Comparison of ENCODE assay signal across 18 mouse cellular contexts in genomic region chr17:5936276-5936675, GRCm38 (mm10). TPM values are rescaled to one million over a fixed set of nuclear protein-coding genes. Genes with fewer than 3 reads are reported as not detected.
DNase-seq lines count a peak whose midpoint lies in the region; ATAC-seq and TF ChIP-seq lines count a peak whose summit lies in the region.
"Had no signal": no experiment of that assay in that cellular context is flagged by ENCODE, and none has a peak within 500 bp of the region (broad histone marks: within the 10 kb centered on the region; RNA-seq: fewer than 3 reads in every experiment).

No protein-coding gene starts in this region.

- no peak for TF ChIP-seq POLR2A in liver, adult 2 months (IDR thresholded peaks at IDR 0.05; ENCODE audit: extremely low read depth, insufficient read depth, low read length)
- no peak for TF ChIP-seq POLR2A in bone marrow, adult 2 months (IDR thresholded peaks at IDR 0.05; ENCODE audit: borderline replicate concordance, control insufficient read depth, low read depth, low read length)

- no peak overlapping the region for H3K27ac ChIP-seq in liver, adult 2 months (replicated peaks; ENCODE audit: insufficient read depth, low read depth, low read length)
- H3K27ac ChIP-seq in liver, embryonic 11.5 days (ENCODE audit: low read depth, low read length) = no peak overlapping the region
- H3K27ac ChIP-seq in bone marrow, adult 2 months (ENCODE audit: control insufficient read depth, insufficient read depth, low read depth, low read length, poor library complexity) = peak overlapping the region; percentile 51
- H3K27ac ChIP-seq in lung, postnatal 0 days (ENCODE audit: low read length) = no peak overlapping the region
- no peak overlapping the region for H3K27ac ChIP-seq in hindbrain, embryonic 13.5 days
- H3K27ac ChIP-seq: embryonic facial prominence, embryonic 10.5 days; limb, embryonic 15.5 days; macrophage; neural tube, embryonic 12.5 days had no signal

- no peaks in the 10 kb centered on the region for H3K36me3 ChIP-seq in liver, adult 2 months (ENCODE audit: control insufficient read depth, insufficient read depth, low read length)
- no peaks in the 10 kb centered on the region for H3K36me3 ChIP-seq in liver, embryonic 11.5 days (ENCODE audit: control insufficient read depth, insufficient read depth, low read length)
- no peaks in the 10 kb centered on the region for H3K36me3 ChIP-seq in lung, postnatal 0 days (ENCODE audit: insufficient read depth, low read length)
- H3K36me3 ChIP-seq in hindbrain, embryonic 13.5 days = no peaks in the 10 kb centered on the region
- H3K36me3 ChIP-seq: neural tube, embryonic 12.5 days had no signal

- no peak overlapping the region for H3K4me3 ChIP-seq in liver, adult 2 months (ENCODE audit: insufficient read depth, low read depth, low read length)
- no peak overlapping the region for H3K4me3 ChIP-seq in liver, embryonic 11.5 days (ENCODE audit: low read depth, low read length)
- H3K4me3 ChIP-seq in bone marrow, adult 2 months (replicated peaks; ENCODE audit: control insufficient read depth, low read depth, low read length) = no peak overlapping the region
- no peak overlapping the region for H3K4me3 ChIP-seq in lung, postnatal 0 days (ENCODE audit: low read depth, low read length)
- H3K4me3 ChIP-seq in hindbrain, embryonic 13.5 days = no peak overlapping the region
- H3K4me3 ChIP-seq: embryonic facial prominence, embryonic 10.5 days; erythroblast, embryonic 14.5 days; limb, embryonic 15.5 days; neural tube, embryonic 12.5 days had no signal

- TF ChIP-seq EP300 in lung, postnatal 0 days (IDR thresholded peaks at IDR 0.05) = no peak

- peaks cover 3% of the 10 kb centered on the region for H3K4me1 ChIP-seq in liver, adult 2 months (ENCODE audit: control insufficient read depth, insufficient read depth, low read length)
- peaks cover 11% of the 10 kb centered on the region for H3K4me1 ChIP-seq in liver, embryonic 11.5 days (replicated peaks; ENCODE audit: control insufficient read depth, insufficient read depth, low read length)
- peaks cover 3% of the 10 kb centered on the region for H3K4me1 ChIP-seq in bone marrow, adult 2 months (ENCODE audit: control insufficient read depth, insufficient read depth, low read length)
- H3K4me1 ChIP-seq in lung, postnatal 0 days (ENCODE audit: insufficient read depth, low read depth, low read length) = no peaks in the 10 kb centered on the region
- peaks cover 22% of the 10 kb centered on the region for H3K4me1 ChIP-seq in hindbrain, embryonic 13.5 days (replicated peaks)

- H3K27me3 ChIP-seq in liver, adult 2 months (ENCODE audit: control insufficient read depth, insufficient read depth, low read length) = no peaks in the 10 kb centered on the region
- peaks cover 13% of the 10 kb centered on the region for H3K27me3 ChIP-seq in liver, embryonic 11.5 days (replicated peaks; ENCODE audit: control insufficient read depth, insufficient read depth, low read length)
- no peaks in the 10 kb centered on the region for H3K27me3 ChIP-seq in lung, postnatal 0 days (replicated peaks; ENCODE audit: insufficient read depth, low read length)
- H3K27me3 ChIP-seq in hindbrain, embryonic 13.5 days = peaks cover 27% of the 10 kb centered on the region

- TF ChIP-seq CTCF in liver, adult 2 months (IDR thresholded peaks at IDR 0.05; ENCODE audit: low read depth, low read length) = no peak
- no peak for TF ChIP-seq CTCF in bone marrow, adult 2 months (IDR thresholded peaks at IDR 0.05; ENCODE audit: control insufficient read depth, insufficient read depth, low read length)
- TF ChIP-seq CTCF in lung, postnatal 0 days (IDR thresholded peaks at IDR 0.05) = no peak

- H3K9ac ChIP-seq in liver, adult 2 months (ENCODE audit: low read depth, low read length) = no peak overlapping the region
- no peak overlapping the region for H3K9ac ChIP-seq in liver, embryonic 11.5 days (ENCODE audit: low read depth, low read length)
- no peak overlapping the region for H3K9ac ChIP-seq in lung, postnatal 0 days (replicated peaks; ENCODE audit: low read depth)
- no peak overlapping the region for H3K9ac ChIP-seq in hindbrain, embryonic 13.5 days
- H3K9ac ChIP-seq: limb, embryonic 15.5 days; neural tube, embryonic 12.5 days had no signal

- H3K4me2 ChIP-seq in liver, embryonic 11.5 days = no peak overlapping the region
- H3K4me2 ChIP-seq in lung, postnatal 0 days (replicated peaks; ENCODE audit: low read depth, low read length) = no peak overlapping the region
- H3K4me2 ChIP-seq in hindbrain, embryonic 13.5 days = no peak overlapping the region
- H3K4me2 ChIP-seq: limb, embryonic 15.5 days; neural tube, embryonic 12.5 days had no signal

- DNase-seq in liver, adult 2 months (ENCODE audit: extremely low read depth, low read depth, low spot score) = peak; percentile 47
- DNase-seq in liver, embryonic 11.5 days (ENCODE audit: low spot score) = no peak
- peak; percentile 61 for DNase-seq in lung, postnatal 0 days (ENCODE audit: low spot score)
- DNase-seq in skeletal muscle tissue, adult 2 months (ENCODE audit: low read depth, low spot score) = peak; percentile 69
- DNase-seq in frontal cortex, postnatal 14 days (ENCODE audit: low spot score in 2 of 2) = no peak
- DNase-seq: adrenal gland, postnatal 25 days; cerebellum, postnatal 10 days; kidney, postnatal 14 days; layer of hippocampus, adult 9-11 months; midbrain, embryonic 14.5 days; thymus, postnatal 4 days had no signal

- H3K79me2 ChIP-seq in liver, adult 2 months (ENCODE audit: control insufficient read depth, insufficient read depth, low read length) = no peaks in the 10 kb centered on the region

- no peaks in the 10 kb centered on the region for H3K9me3 ChIP-seq in liver, embryonic 11.5 days (ENCODE audit: control insufficient read depth, low read length)
- no peaks in the 10 kb centered on the region for H3K9me3 ChIP-seq in lung, postnatal 0 days (ENCODE audit: low read length)
- H3K9me3 ChIP-seq in hindbrain, embryonic 13.5 days = no peaks in the 10 kb centered on the region
- H3K9me3 ChIP-seq: embryonic facial prominence, embryonic 10.5 days; limb, embryonic 15.5 days; neural tube, embryonic 12.5 days had no signal

- no peak for ATAC-seq in liver, embryonic 11.5 days (replicated peaks; ENCODE audit: low FRiP score)
- peak; percentile 34 for ATAC-seq in lung, postnatal 0 days
- ATAC-seq in hindbrain, embryonic 13.5 days (ENCODE audit: low FRiP score) = no peak

- WGBS in liver, adult 2 months = 82% methylated on average over 14 of the region's 14 CpGs
- 79% methylated on average over 14 of the region's 14 CpGs for WGBS in liver, embryonic 11.5 days
- 41% methylated on average over 14 of the region's 14 CpGs for WGBS in bone marrow, adult 2 months
- 59% methylated on average over 14 of the region's 14 CpGs for whole genome bisulfite sequencing in lung, postnatal 0 days
- WGBS in hindbrain, embryonic 13.5 days = 44% methylated on average over 14 of the region's 14 CpGs

RNA-seq across cellular contexts. Expression of gene Synj2, which starts 4.8 kb away (rescaled TPM):
- total RNA-seq in liver, adult 2 months (2014; rRNA removed) = 3.0 and 3.7 TPM in 2 replicates
- polyA plus RNA-seq in liver, adult 2 months (2012; rRNA removed) = 0.66 and 1.2 TPM in 2 replicates
- 2.2 TPM in 2 replicates for polyA plus RNA-seq in liver, embryonic 11.5 days (2014; fragmentation: Nextera tagmentation; extraction: Ambion mirVana)
- polyA plus RNA-seq in bone marrow, adult 2 months (2011; ENCODE audit: insufficient read depth, insufficient read length, low replicate concordance, missing spikeins) = 0.92 and 3.1 TPM in 2 replicates
- 1.8 and 2.1 TPM in 2 replicates for polyA plus RNA-seq in lung, postnatal 0 days (2015; fragmentation: Nextera tagmentation; extraction: Ambion mirVana)
- 0.74 and 1.1 TPM in 2 replicates for polyA plus RNA-seq in hindbrain, embryonic 13.5 days (2015; fragmentation: Nextera tagmentation; extraction: Ambion mirVana)
- polyA plus RNA-seq: erythroblast, embryonic 14.5 days had no signal

Comparison
In these comparisons a context has a peak if more than half of its experiments do, and no peak if none do; other contexts are left out.
1. DNase-seq: peak in liver, adult 2 months (single experiment), lung, postnatal 0 days (single experiment) and skeletal muscle tissue, adult 2 months (single experiment); none in liver, embryonic 11.5 days (single experiment) and frontal cortex, postnatal 14 days (0 of 2).